Mouse (Mus musculus) CD4-positive, CD25-positive, alpha-beta regulatory T cell, adult 9 weeks (primary cell): ENCODE data around the gene Hist4h4. TPM values are rescaled to one million over a fixed set of nuclear protein-coding genes. Genes with fewer than 3 reads are reported as not detected.

Source experiments
- polyA plus RNA-seq: library from polyadenylated mRNA; unstranded; fragments of 100-300 nt; shearing (Covaris generic); gene quantifications from one replicate; pipeline ENCODE4 v1.2.1, GENCODE M21; 2017

Hist4h4 gene
- 1.1 TPM for polyA plus RNA-seq

DNA sequence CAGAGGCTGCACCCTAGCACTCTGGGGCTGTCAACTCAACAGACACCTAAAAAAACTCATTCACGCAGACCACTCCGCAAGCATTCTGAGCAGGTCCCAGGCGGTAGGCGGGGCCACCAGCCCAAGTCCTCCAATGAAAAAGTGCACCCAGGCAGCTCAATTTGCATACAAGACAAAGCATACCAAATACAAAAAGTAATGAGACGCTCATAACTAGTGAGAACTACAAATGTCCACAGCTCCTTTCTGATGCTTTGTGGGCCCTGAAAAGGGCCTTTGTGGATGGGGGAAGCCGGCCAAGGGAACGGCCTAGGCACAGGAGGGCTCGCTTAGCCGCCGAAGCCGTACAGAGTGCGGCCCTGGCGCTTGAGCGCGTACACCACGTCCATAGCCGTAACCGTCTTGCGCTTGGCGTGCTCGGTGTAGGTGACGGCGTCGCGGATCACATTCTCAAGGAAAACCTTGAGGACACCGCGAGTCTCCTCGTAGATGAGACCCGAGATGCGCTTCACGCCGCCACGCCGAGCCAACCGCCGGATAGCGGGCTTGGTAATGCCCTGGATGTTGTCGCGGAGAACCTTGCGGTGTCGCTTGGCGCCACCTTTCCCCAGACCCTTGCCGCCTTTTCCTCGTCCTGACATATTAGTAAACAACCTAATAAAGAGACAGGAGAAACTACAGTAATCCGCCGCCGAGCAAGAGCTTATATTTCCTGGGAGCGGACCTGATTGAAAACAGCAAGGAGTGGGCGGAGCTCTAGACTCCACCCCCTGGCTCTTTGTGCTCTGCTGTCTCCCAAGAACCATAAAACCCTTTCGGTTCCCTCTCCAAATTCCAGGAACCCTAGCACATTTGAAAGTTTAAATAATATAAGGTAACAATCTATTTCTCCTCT, at the start of gene Hist4h4:
Gene Hist4h4 (minus strand): TSS at position 677 of the 895 bp plus-strand sequence.

GRCm38 (mm10) chr6:136835352-136835751, 31.1 kb upstream of the Hist4h4 start, which contains the start of gene Smco3:
TSS of gene Smco3 (minus strand) at chr6:136835452.

GRCm38 (mm10) chr6:136827881-136828561, 23.8 kb upstream of the Hist4h4 start, which contains the start of gene Wbp11:
TSS of gene Wbp11 (minus strand) at chr6:136828233.

DNA sequence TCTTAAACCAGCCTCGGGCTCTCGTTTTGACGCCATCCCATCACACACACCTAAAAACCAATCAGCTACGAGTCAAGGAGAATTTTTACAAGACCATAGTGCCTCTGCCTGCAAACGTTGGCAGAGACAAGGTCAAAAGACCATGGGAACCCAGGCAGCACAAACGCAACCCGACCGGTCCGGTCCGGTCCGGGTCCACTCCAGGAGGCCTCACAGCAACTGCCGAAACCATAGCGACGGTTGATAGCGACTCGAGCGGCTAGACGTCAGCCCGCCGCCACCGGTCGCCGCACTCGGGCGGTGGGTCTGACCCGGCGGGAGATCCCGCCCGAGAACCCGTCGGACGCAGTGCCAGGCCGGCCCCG, 23.3 kb upstream of the Hist4h4 start, which contains the start of gene BC049715:
Gene BC049715 (plus strand): TSS at position 111 of the 365 bp plus-strand sequence.

DNA sequence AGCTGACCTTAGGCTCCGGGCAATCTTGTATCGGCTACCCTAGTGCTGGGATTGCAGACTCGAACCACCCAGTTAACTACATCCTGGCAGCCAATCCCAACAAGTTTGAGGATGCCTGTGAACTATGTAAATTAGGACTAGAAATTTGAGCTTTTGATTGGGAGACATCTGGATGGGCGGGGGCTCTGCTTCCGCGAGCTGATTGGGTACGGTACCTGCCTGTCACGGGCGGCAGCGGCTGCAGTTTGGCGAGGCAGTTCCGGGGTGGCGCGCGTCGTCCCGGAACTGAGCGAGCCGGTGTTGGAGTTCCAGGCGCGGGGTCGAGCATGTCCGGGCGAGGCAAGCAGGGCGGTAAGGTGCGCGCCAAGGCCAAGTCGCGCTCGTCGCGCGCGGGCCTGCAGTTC, 3.8 kb upstream of the Hist4h4 start, which contains the start of gene H2afj:
Gene H2afj (plus strand): TSS at position 231 of the 404 bp plus-strand sequence.

GRCm38 (mm10) chr6:136781377-136781986, 22.7 kb downstream of the Hist4h4 start, which contains the start of gene Gucy2c:
TSS of gene Gucy2c (minus strand) at chr6:136781765.

Other genes with a start within 250 kb of the Hist4h4 start
- gene Plbd1, start 142.5 kb downstream of the Hist4h4 start, polyA plus RNA-seq = 0.89 TPM
- gene Gucy2c, start 22.6 kb downstream of the Hist4h4 start, polyA plus RNA-seq = not detected
- gene H2afj, start 3.8 kb upstream of the Hist4h4 start, polyA plus RNA-seq = 28.6 TPM
- gene BC049715, start 23.2 kb upstream of the Hist4h4 start, polyA plus RNA-seq = 3.0 TPM
- gene Wbp11, start 23.8 kb upstream of the Hist4h4 start, polyA plus RNA-seq = 116 TPM
- not detected for gene Smco3, start 31.0 kb upstream of the Hist4h4 start, polyA plus RNA-seq
- 4.0 TPM for gene Art4, start 53.3 kb upstream of the Hist4h4 start, polyA plus RNA-seq
- gene Mgp, start 71.4 kb upstream of the Hist4h4 start, polyA plus RNA-seq = not detected
- gene Erp27, start 117.8 kb upstream of the Hist4h4 start, polyA plus RNA-seq = 3.7 TPM
- 0.30 TPM for gene Pde6h, start 119.4 kb upstream of the Hist4h4 start, polyA plus RNA-seq
- 2,675 TPM for gene Arhgdib, start 137.5 kb upstream of the Hist4h4 start, polyA plus RNA-seq